Mouse (Mus musculus) heart, postnatal 0 days (tissue): ENCODE data around the gene B4galnt3.
A peak's percentile ranks its signal among the peaks of the same experiment; 100 is the strongest.

Source experiments
- CTCF ChIP-seq: IDR thresholded peaks from 2 replicates; pipeline ENCODE4 v1.5.1; 2016; ENCODE audit warnings: antibody characterized with exemption, control low read depth, low read depth
- EP300 ChIP-seq: IDR thresholded peaks from 2 replicates; pipeline ENCODE4 v1.6.1; 2016; ENCODE audit warnings: antibody characterized with exemption, low read depth

GRCm38 (mm10) chr6:120174602-120175115 is 119.7 kb downstream of the B4galnt3 start:
- TF ChIP-seq CTCF (no peak), EP300 (peak; percentile 90)
